Mouse (Mus musculus) forebrain, embryonic 11.5 days (tissue): Measurements from ENCODE around the gene Rab37. TPM values are rescaled to one million over a fixed set of nuclear protein-coding genes. Genes with fewer than 3 reads are reported as not detected.

Experiments
- polyA plus RNA-seq: library from polyadenylated mRNA; unstranded; fragments of >200 nt; fragmentation: Nextera tagmentation; extraction: Ambion mirVana; gene quantifications from 2 replicates; pipeline ENCODE4 v1.2.1, GENCODE M21; 2014

Gene Rab37
- polyA plus RNA-seq, 1 experiment from 2014 or later = 0.98 TPM

Other genes with a start within 250 kb of the Rab37 start
- 14.1 and 14.4 TPM in 2 replicates for gene Gprc5c, start 240.3 kb upstream of the Rab37 start, polyA plus RNA-seq
- 0.35 and 0.64 TPM in 2 replicates for gene Cd300a, start 201.4 kb upstream of the Rab37 start, polyA plus RNA-seq
- 0.15 TPM in 1 of 2 replicates, not detected in the other for gene Cd300lb, start 157.0 kb upstream of the Rab37 start, polyA plus RNA-seq
- not detected in 2 replicates for gene Cd300c, start 122.3 kb upstream of the Rab37 start, polyA plus RNA-seq
- gene Cd300ld, start 101.5 kb upstream of the Rab37 start, polyA plus RNA-seq = not detected in 2 replicates
- gene Cd300c2, start 89.6 kb upstream of the Rab37 start, polyA plus RNA-seq = 0.65 and 0.77 TPM in 2 replicates
- not detected in 2 replicates for gene Cd300ld2, start 75.2 kb upstream of the Rab37 start, polyA plus RNA-seq
- gene Cd300ld4, start 64.4 kb upstream of the Rab37 start, polyA plus RNA-seq = not detected in 2 replicates
- not detected in 2 replicates for gene Cd300ld5, start 53.7 kb upstream of the Rab37 start, polyA plus RNA-seq
- gene Cd300ld3, start 43.0 kb upstream of the Rab37 start, polyA plus RNA-seq = not detected in 2 replicates
- gene Cd300e, start 29.3 kb upstream of the Rab37 start, polyA plus RNA-seq = not detected in 2 replicates
- gene Cd300lf, start 42.6 kb downstream of the Rab37 start, polyA plus RNA-seq = not detected in 2 replicates
- 34.3 and 35.2 TPM in 2 replicates for gene Slc9a3r1, start 71.9 kb downstream of the Rab37 start, polyA plus RNA-seq
- 8.8 and 9.2 TPM in 2 replicates for gene Tmem104, start 96.1 kb downstream of the Rab37 start, polyA plus RNA-seq
- 13.8 and 16.0 TPM in 2 replicates for gene Nat9, start 96.4 kb downstream of the Rab37 start, polyA plus RNA-seq
- gene Grin2c, start 175.8 kb downstream of the Rab37 start, polyA plus RNA-seq = 0.12 TPM in 1 of 2 replicates, not detected in the other
- 13.8 and 15.6 TPM in 2 replicates for gene Fdxr, start 185.6 kb downstream of the Rab37 start, polyA plus RNA-seq
- 0.25 and 0.45 TPM in 2 replicates for gene Fads6, start 206.2 kb downstream of the Rab37 start, polyA plus RNA-seq
- gene Otop2, start 215.7 kb downstream of the Rab37 start, polyA plus RNA-seq = not detected in 2 replicates
- not detected in 2 replicates for gene Ush1g, start 230.6 kb downstream of the Rab37 start, polyA plus RNA-seq
- not detected in 2 replicates for gene Otop3, start 243.3 kb downstream of the Rab37 start, polyA plus RNA-seq